15 mouse cellular contexts compared by ENCODE assay signal in the genomic region with DNA sequence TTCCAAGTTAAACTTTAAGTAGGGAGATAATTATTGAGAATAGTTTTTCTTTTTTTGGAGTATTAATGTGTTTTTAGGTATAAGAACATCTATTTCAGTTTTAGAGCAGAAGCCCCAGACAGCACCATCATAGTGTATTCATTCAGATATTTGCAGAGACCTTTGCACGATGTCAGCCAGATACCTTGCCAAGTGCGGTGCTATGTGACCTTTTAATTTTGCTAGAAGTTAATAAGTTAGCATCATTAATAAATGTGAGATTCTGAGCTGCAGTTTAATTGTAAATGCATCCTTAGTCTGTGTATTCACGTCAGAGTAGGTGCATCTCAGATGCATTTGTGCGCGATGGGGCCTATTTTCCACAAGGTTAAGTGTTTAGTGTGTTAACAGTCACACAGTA.
"Had no signal": no experiment of that assay in that cellular context is flagged by ENCODE, and none has a peak within 500 bp of the region (broad histone marks: within the 10 kb centered on the region; RNA-seq: fewer than 3 reads in every experiment).

No protein-coding gene starts in this region.

- H3K27ac ChIP-seq: neural tube, embryonic 15.5 days; stomach, embryonic 15.5 days; stomach, postnatal 0 days had no signal

- H3K4me2 ChIP-seq: neural tube, embryonic 15.5 days; stomach, embryonic 15.5 days had no signal

- H3K9me3 ChIP-seq: neural tube, embryonic 15.5 days; stomach, embryonic 15.5 days had no signal

- H3K9ac ChIP-seq: neural tube, embryonic 15.5 days; stomach, embryonic 15.5 days had no signal

- H3K27me3 ChIP-seq: neural tube, embryonic 15.5 days; stomach, embryonic 15.5 days had no signal

- H3K36me3 ChIP-seq: stomach, embryonic 15.5 days had no signal

- H3K4me3 ChIP-seq: neural tube, embryonic 15.5 days; stomach, embryonic 15.5 days had no signal

- H3K4me1 ChIP-seq: neural tube, embryonic 15.5 days; stomach, embryonic 15.5 days had no signal

- DNase-seq: retina, postnatal 1 day; right cerebral cortex, adult 18-20 months; right cerebral cortex, postnatal 14 days; right cerebral cortex, postnatal 25 days; right cerebral cortex, postnatal 4 days; spleen, adult 18-20 months; thymus, adult 18-20 months; thymus, adult 2 months; thymus, postnatal 14 days; thymus, postnatal 25 days; thymus, postnatal 36 days; thymus, postnatal 4 days had no signal
